Mouse (Mus musculus) neural tube, embryonic 14.5 days (tissue): ENCODE measurements around the gene Eva1b. TPM values are rescaled to one million over a fixed set of nuclear protein-coding genes. Genes with fewer than 3 reads are reported as not detected.

Source experiments
- ATAC-seq: fragments of 200-750 bp; cut with Nextera tagmentation; 2 replicates; pipeline ENCODE4 v1.8.0; 2017; ENCODE audit warnings: low read depth, mild to moderate bottlenecking, moderate TSS enrichment, moderate library complexity
- H3K27ac ChIP-seq: fragments of 300-500 bp; sonication (generic); 2 replicates; pipeline ENCODE4 v1.5.1; 2014; ENCODE audit warnings: low read depth, mild to moderate bottlenecking, control low read depth, low read length, moderate library complexity, mixed read lengths
- H3K27me3 ChIP-seq: fragments of 300-500 bp; sonication (generic); 2 replicates; pipeline ENCODE4 v1.6.1; 2014; ENCODE audit warnings: low read length; ENCODE audit not compliant: control insufficient read depth, insufficient read depth
- H3K36me3 ChIP-seq: fragments of 300-500 bp; sonication (generic); 2 replicates; pipeline ENCODE4 v1.6.1; 2014; ENCODE audit warnings: low read length, mixed read lengths; ENCODE audit not compliant: control insufficient read depth, insufficient read depth
- H3K4me1 ChIP-seq: fragments of 300-500 bp; sonication (generic); 2 replicates; pipeline ENCODE4 v1.6.1; 2014; ENCODE audit warnings: low read length; ENCODE audit not compliant: control insufficient read depth, insufficient read depth
- H3K4me2 ChIP-seq: fragments of 300-500 bp; sonication (generic); 2 replicates; pipeline ENCODE4 v1.6.1; 2014; ENCODE audit warnings: mild to moderate bottlenecking, low read depth, low read length, control low read depth
- H3K4me3 ChIP-seq: fragments of 300-500 bp; sonication (generic); 2 replicates; pipeline ENCODE4 v1.5.1; 2014; ENCODE audit warnings: low read depth, low read length, control low read depth, mixed read lengths
- H3K9ac ChIP-seq: fragments of 300-500 bp; sonication (generic); replicated peaks from 2 replicates; pipeline ENCODE4 v1.6.1; 2014; ENCODE audit warnings: low read depth, mild to moderate bottlenecking, control low read depth, low read length, mixed read lengths
- H3K9me3 ChIP-seq: fragments of 300-500 bp; sonication (generic); 2 replicates; pipeline ENCODE4 v1.6.1; 2016; ENCODE audit warnings: low read length; ENCODE audit not compliant: control insufficient read depth
- WGBS: fragments of 180-500 bp; shearing (Covaris S2); extraction: QIAGEN DNeasy Blood & Tissue Kit; methylation state at CpG from one replicate; pipeline ENCODE4 v1.1.7; 2014; 5-methylcytosine and 5-hydroxymethylcytosine counted together
- polyA plus RNA-seq: library from polyadenylated mRNA; unstranded; fragments of >200 nt; fragmentation: Nextera tagmentation; extraction: Ambion mirVana; gene quantifications from 2 replicates; pipeline ENCODE4 v1.2.1, GENCODE M21; 2014

The Eva1b gene
- polyA plus RNA-seq, 1 experiment from 2014 or later = 5.4 TPM

DNA sequence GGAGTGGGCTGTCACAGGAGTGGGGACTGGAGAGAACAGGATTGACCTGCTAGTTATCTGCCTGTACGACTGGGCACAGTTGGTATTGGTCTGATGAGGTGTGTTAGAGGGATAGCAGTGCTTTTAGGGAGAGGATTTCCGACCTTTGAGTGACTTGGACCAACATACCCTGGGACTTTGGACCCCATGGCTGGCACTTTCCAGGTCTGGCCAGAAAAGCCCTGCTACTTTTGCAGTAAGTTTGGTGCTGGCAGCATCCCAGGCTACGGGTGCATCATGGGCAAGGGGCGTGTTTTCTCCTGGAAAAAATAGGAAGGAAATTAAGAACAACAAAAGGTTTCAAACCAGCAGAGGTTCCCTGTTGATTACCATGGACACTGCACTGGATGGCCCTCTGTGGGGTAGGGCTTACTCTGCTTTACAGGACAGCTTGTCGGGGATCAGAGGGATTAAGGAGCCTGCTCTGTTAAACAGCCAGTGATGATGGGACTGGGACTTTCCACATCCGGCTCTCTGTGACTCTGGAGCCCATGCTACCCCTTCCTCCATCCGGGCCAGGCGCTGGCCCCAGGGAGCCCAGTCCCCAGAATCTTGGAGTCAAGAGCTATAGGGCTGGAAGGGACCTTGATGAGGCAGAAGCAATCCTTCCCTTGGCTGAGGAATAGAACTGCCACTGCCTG lies 39.3 kb upstream of the Eva1b start:
- H3K9ac ChIP-seq = 0 out of 2 replicates have a peak overlapping the region, but pooled peaks have one; percentile 16

DNA sequence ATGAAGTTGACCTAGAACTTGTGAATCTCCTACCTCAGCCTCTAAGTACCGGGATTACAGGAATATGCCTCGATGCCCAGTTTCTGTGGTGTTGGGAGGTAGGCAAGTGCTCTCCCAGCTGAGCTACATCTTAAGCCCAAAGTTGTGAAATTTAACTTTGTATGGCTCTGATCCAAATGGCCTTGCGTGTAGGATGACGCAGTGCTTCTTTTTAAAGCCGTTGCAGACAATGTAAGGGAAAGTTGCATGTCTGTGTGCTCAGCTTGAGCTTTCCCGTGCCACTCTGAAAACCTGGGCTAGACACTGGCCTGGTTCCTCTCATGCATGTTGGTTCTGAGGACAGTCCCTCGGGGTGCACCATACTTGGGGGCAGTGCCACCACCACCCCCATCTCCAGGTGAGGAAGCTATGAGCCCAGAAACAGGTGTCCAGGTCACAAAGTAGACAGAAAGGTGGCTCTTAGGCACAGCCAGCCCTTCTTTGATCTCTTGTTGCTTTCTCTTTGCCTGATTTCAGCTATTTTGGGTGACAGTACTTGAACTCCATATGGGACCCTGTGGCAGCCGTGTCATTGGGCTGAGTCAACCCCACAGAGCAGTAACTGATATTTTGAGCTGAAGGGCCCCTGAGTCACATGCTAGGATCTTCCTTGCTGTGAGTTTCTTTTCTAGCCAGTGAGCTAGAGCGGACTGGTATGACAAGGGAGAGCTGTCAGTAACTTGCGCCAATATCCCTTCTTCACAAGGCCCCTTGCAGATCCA lies 37.8 kb upstream of the Eva1b start:
- no peaks in the 10 kb centered on the region for H3K36me3 ChIP-seq
- H3K9me3 ChIP-seq = no peaks in the 10 kb centered on the region
- 0 out of 2 replicates have a peak overlapping the region, but pooled peaks have one; percentile 37 for H3K9ac ChIP-seq
- H3K4me3 ChIP-seq = no peak overlapping the region
- ATAC-seq = no peak
- H3K4me2 ChIP-seq = peak overlapping the region; percentile 24; the same call in 1 of the 2 replicates
- peaks cover 46% of the 10 kb centered on the region for H3K4me1 ChIP-seq
- H3K27ac ChIP-seq = peak overlapping the region; percentile 78
- 78% methylated on average over 10 of the region's 10 CpGs for WGBS
- H3K27me3 ChIP-seq = no peaks in the 10 kb centered on the region

More for the DNA sequence above, 39.3 kb upstream of the Eva1b start:
- H3K36me3 ChIP-seq = no peaks in the 10 kb centered on the region
- WGBS = 60% methylated on average over 8 of the region's 8 CpGs
- ATAC-seq = no peak
- H3K4me2 ChIP-seq = no peak overlapping the region
- no peaks in the 10 kb centered on the region for H3K27me3 ChIP-seq
- peaks cover 46% of the 10 kb centered on the region for H3K4me1 ChIP-seq
- no peak overlapping the region for H3K4me3 ChIP-seq
- H3K9me3 ChIP-seq = no peaks in the 10 kb centered on the region
- H3K27ac ChIP-seq = no peak overlapping the region

DNA sequence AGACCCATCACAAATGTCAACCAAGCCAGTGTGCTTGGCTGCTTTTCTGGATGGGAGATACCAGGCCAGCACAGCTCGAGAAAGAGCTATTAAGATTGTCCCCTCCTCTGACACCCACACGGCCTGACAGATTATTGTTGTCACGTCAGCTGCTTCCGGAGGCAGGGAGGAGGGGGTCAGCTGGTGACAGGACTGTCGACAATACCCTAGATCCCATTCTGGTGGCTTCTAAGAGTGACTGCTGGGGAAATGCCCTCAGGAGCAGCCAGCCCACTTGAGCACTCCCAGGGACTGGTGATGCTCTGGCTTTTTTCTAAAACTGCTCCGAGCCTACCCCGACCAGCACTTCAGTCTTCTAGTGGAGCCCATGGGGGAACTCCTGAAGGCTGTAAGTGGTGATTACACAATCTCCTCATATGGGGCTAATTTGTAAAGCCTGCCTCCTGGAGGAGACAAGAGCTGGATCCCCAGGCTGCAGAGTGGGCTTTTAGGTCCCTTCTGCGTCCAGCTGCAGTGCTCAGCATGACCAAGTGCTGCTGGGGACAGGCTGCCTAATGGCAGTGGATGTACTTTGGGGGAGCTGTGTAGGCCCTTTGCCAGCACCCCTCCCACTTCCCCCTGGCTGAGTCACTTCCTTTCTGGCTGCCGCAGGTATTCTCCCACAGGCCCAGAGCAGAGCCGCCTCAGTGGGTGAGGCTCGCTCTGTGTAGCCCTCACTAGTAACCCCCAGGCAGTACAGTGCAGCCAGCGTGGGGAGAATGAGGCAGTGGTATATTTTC lies 37.0 kb upstream of the Eva1b start:
- no peak overlapping the region for H3K4me3 ChIP-seq
- peak overlapping the region; percentile 37 for H3K9ac ChIP-seq
- no peaks in the 10 kb centered on the region for H3K9me3 ChIP-seq
- ATAC-seq = peak; percentile 71; the same call in 1 of the 2 replicates
- peak overlapping the region; percentile 24 for H3K4me2 ChIP-seq
- peaks cover 38% of the 10 kb centered on the region for H3K4me1 ChIP-seq
- 7% methylated on average over 12 of the region's 12 CpGs for WGBS
- H3K36me3 ChIP-seq = no peaks in the 10 kb centered on the region
- H3K27me3 ChIP-seq = no peaks in the 10 kb centered on the region
- H3K27ac ChIP-seq = peak overlapping the region; percentile 78

DNA sequence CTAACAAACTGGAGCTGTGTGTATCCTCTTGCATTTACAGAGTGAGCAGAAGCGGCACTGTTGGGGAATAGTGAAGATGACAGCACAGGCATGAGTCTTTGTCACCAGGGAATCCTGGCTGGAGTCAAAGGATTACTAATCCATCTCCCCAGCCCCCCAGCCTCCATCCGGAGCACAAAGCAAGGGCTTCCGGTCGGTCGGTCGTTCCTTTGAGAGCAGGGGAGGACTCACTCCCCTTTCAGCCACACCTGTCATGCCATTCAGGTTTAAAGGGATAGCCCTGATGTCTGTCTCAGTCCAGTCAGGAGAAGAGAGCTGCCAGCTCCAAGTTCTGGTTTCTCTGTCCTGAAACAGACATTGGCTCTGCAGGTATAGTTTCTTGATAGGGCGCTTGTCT lies 36.4 kb upstream of the Eva1b start:
- H3K9me3 ChIP-seq = no peaks in the 10 kb centered on the region
- H3K27me3 ChIP-seq = no peaks in the 10 kb centered on the region
- H3K36me3 ChIP-seq = no peaks in the 10 kb centered on the region
- H3K4me1 ChIP-seq = peaks cover 33% of the 10 kb centered on the region
- ATAC-seq = no peak
- peak overlapping the region; percentile 37 for H3K9ac ChIP-seq
- peak overlapping the region; percentile 78 for H3K27ac ChIP-seq
- peak overlapping the region; percentile 24 for H3K4me2 ChIP-seq
- WGBS = 26% methylated on average over 7 of the region's 7 CpGs
- no peak overlapping the region for H3K4me3 ChIP-seq

GRCm38 (mm10) chr4:126113243-126113642 lies 34.3 kb upstream of the Eva1b start:
- WGBS = 70% methylated on average over 4 of the region's 4 CpGs
- Histone ChIP-seq H3K4me1 (peaks cover 32% of the 10 kb centered on the region), H3K27ac (no peak overlapping the region), H3K4me2 (no peak overlapping the region), H3K36me3 (no peaks in the 10 kb centered on the region), H3K9ac (no peak overlapping the region), H3K27me3 (no peaks in the 10 kb centered on the region), H3K9me3 (no peaks in the 10 kb centered on the region), H3K4me3 (no peak overlapping the region)
- ATAC-seq = no peak

GRCm38 (mm10) chr4:126113943-126114342 lies 33.6 kb upstream of the Eva1b start:
- H3K4me1 ChIP-seq = peaks cover 25% of the 10 kb centered on the region
- H3K27ac ChIP-seq = no peak overlapping the region
- ATAC-seq = no peak
- 21% methylated on average over 6 of the region's 6 CpGs for WGBS
- no peaks in the 10 kb centered on the region for H3K9me3 ChIP-seq
- H3K9ac ChIP-seq = no peak overlapping the region
- no peak overlapping the region for H3K4me2 ChIP-seq
- no peaks in the 10 kb centered on the region for H3K36me3 ChIP-seq
- H3K4me3 ChIP-seq = no peak overlapping the region
- no peaks in the 10 kb centered on the region for H3K27me3 ChIP-seq

GRCm38 (mm10) chr4:126115411-126115810 lies 32.1 kb upstream of the Eva1b start:
- no peak for ATAC-seq
- Histone ChIP-seq H3K27me3 (no peaks in the 10 kb centered on the region), H3K27ac (no peak overlapping the region), H3K4me1 (peaks cover 15% of the 10 kb centered on the region), H3K9ac (no peak overlapping the region), H3K4me3 (no peak overlapping the region), H3K36me3 (no peaks in the 10 kb centered on the region), H3K4me2 (no peak overlapping the region), H3K9me3 (no peaks in the 10 kb centered on the region)
- WGBS = 90% methylated on average over 9 of the region's 9 CpGs

- WGBS = 68% methylated on average over 6 of the region's 6 CpGs
- H3K4me1 ChIP-seq = peaks cover 9% of the 10 kb centered on the region
Measured at GRCm38 (mm10) chr4:126115871-126116521, 31.5 kb upstream of the Eva1b start.

More at GRCm38 (mm10) chr4:126115871-126116521, 31.5 kb upstream of the Eva1b start:
- Histone ChIP-seq H3K9me3 (no peaks in the 10 kb centered on the region), H3K27ac (no peak overlapping the region), H3K9ac (no peak overlapping the region), H3K27me3 (no peaks in the 10 kb centered on the region), H3K4me2 (no peak overlapping the region), H3K36me3 (no peaks in the 10 kb centered on the region), H3K4me3 (no peak overlapping the region)
- no peak for ATAC-seq
